Mouse (Mus musculus): Measurements from ENCODE around the gene Actn3.

- TF ChIP-seq CTCF (conservative IDR thresholded peaks at IDR 0.05; ENCODE audit: insufficient read depth, insufficient read length, low read depth, low read length) (no peak), POLR2A (IDR thresholded peaks at IDR 0.05; ENCODE audit: low read depth, low read length) (no peak)
Observed at GRCm38 (mm10) chr19:4891798-4892197, 14.1 kb upstream of the Actn3 start.

Measured in kidney, adult 2 months (tissue).